Mouse (Mus musculus) neural tube, embryonic 15.5 days (tissue): ENCODE data around the gene Ssc5d. TPM values are rescaled to one million over a fixed set of nuclear protein-coding genes. Genes with fewer than 3 reads are reported as not detected.

Experiments
- ATAC-seq: fragments of 200-750 bp; cut with Nextera tagmentation; 2 replicates; pipeline ENCODE4 v1.8.0; 2017; ENCODE audit warnings: mild to moderate bottlenecking, moderate TSS enrichment, moderate library complexity; ENCODE audit not compliant: low FRiP score
- H3K27ac ChIP-seq: fragments of 300-500 bp; sonication (generic); replicated peaks from 2 replicates; pipeline ENCODE4 v1.5.1; 2015; ENCODE audit warnings: mild to moderate bottlenecking, inconsistent platforms
- H3K27me3 ChIP-seq: fragments of 300-500 bp; sonication (generic); replicated peaks from 2 replicates; pipeline ENCODE4 v1.6.1; 2015; ENCODE audit warnings: inconsistent platforms
- H3K36me3 ChIP-seq: fragments of 300-500 bp; sonication (generic); 2 replicates; pipeline ENCODE4 v1.6.1; 2015; ENCODE audit warnings: inconsistent platforms
- H3K4me1 ChIP-seq: fragments of 300-500 bp; sonication (generic); 2 replicates; pipeline ENCODE4 v1.6.1; 2015; ENCODE audit warnings: inconsistent platforms
- H3K4me2 ChIP-seq: fragments of 300-500 bp; sonication (generic); 2 replicates; pipeline ENCODE4 v1.6.1; 2015; ENCODE audit warnings: inconsistent platforms, mild to moderate bottlenecking, moderate library complexity
- H3K4me3 ChIP-seq: fragments of 300-500 bp; sonication (generic); replicated peaks from 2 replicates; pipeline ENCODE4 v1.5.1; 2015; ENCODE audit warnings: mild to moderate bottlenecking, inconsistent platforms
- H3K9ac ChIP-seq: fragments of 300-500 bp; sonication (generic); replicated peaks from 2 replicates; pipeline ENCODE4 v1.6.1; 2015; ENCODE audit warnings: mild to moderate bottlenecking, inconsistent platforms
- H3K9me3 ChIP-seq: fragments of 300-500 bp; sonication (generic); replicated peaks from 2 replicates; pipeline ENCODE4 v1.6.1; 2016; ENCODE audit warnings: inconsistent platforms
- WGBS: fragments of 180-500 bp; shearing (Covaris S2); methylation state at CpG from one replicate; pipeline ENCODE4 v1.1.7; 2015; ENCODE audit warnings: mixed read lengths; 5-methylcytosine and 5-hydroxymethylcytosine counted together
- polyA plus RNA-seq: library from polyadenylated mRNA; unstranded; fragments of >200 nt; fragmentation: Nextera tagmentation; extraction: Ambion mirVana; gene quantifications from 2 replicates; pipeline ENCODE4 v1.2.1, GENCODE M21; 2015

The Ssc5d gene
- polyA plus RNA-seq, 1 experiment from 2014 or later: 1.00 TPM

DNA sequence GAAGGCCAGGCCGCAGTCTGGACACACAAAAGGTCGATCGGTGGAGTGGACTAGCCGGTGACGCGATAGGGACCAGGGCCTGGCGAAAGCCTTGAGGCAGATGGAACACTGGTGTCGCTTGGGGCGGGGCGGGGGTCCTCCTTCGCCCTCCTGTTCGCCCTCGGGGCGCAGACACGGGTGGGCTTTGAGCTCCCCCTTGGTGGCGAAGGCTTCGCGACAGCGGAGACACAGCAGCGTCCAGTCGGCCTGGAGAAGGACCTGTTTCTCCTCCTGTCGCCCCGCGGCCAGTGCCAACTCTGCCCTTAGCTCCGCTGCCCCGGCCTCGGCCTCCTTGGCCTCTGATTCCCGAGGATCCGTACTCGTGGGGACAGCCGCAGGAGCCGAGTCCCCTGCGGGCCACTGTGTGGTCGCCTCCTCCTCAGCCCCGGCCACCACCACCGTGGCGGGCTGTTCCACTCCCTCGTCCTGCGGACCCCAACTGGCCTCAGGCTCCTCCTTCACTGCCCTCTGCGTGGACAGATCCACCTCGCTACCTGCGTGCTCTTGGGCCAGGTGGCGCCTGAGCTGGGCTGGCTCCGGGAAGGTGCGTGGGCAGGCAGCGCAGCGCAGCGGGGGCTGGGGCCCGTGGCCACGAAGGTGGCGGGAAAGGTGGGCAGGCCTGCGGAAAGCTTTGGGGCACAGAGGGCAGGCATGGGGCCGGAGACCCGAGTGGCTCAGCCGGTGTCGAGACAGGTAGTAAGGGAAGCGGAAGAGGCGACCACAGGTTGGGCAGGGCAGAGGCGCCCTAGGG, 68.6 kb downstream of the Ssc5d start:
- peaks cover 41% of the 10 kb centered on the region for H3K4me1 ChIP-seq
- H3K4me2 ChIP-seq: peak overlapping the region; percentile 77
- peak overlapping the region; percentile 73 for H3K4me3 ChIP-seq
- 46% methylated on average over 59 of the region's 59 CpGs for WGBS
- H3K27ac ChIP-seq: no peak overlapping the region
- peaks cover 31% of the 10 kb centered on the region for H3K36me3 ChIP-seq
- H3K27me3 ChIP-seq: no peaks in the 10 kb centered on the region; the same call in 1 of the 2 replicates
- H3K9ac ChIP-seq: peak overlapping the region; percentile 81; the same call in 1 of the 2 replicates
- no peaks in the 10 kb centered on the region for H3K9me3 ChIP-seq
- no peak for ATAC-seq

Other genes starting within 250 kb of the Ssc5d start
- 156 and 173 TPM in 2 replicates for gene Hspbp1, start 240.7 kb upstream of the Ssc5d start, polyA plus RNA-seq
- 6.5 and 6.8 TPM in 2 replicates for gene Brsk1, start 235.2 kb upstream of the Ssc5d start, polyA plus RNA-seq
- gene Tmem150b, start 200.5 kb upstream of the Ssc5d start, polyA plus RNA-seq: 0.13 and 0.14 TPM in 2 replicates
- 56.9 and 58.2 TPM in 2 replicates for gene Kmt5c, start 185.7 kb upstream of the Ssc5d start, polyA plus RNA-seq
- gene Cox6b2, start 172.7 kb upstream of the Ssc5d start, polyA plus RNA-seq: 26.3 and 38.6 TPM in 2 replicates
- gene Fam71e2, start 154.5 kb upstream of the Ssc5d start, polyA plus RNA-seq: not detected in 2 replicates
- 0.90 and 1.0 TPM in 2 replicates for gene Il11, start 142.9 kb upstream of the Ssc5d start, polyA plus RNA-seq
- not detected in 2 replicates for gene Tmem190, start 142.8 kb upstream of the Ssc5d start, polyA plus RNA-seq
- 6.8 and 9.9 TPM in 2 replicates for gene Tmem238, start 136.1 kb upstream of the Ssc5d start, polyA plus RNA-seq
- gene Rpl28, start 132.9 kb upstream of the Ssc5d start, polyA plus RNA-seq: 224 and 255 TPM in 2 replicates
- gene Ube2s, start 113.2 kb upstream of the Ssc5d start, polyA plus RNA-seq: 252 and 275 TPM in 2 replicates
- gene Shisa7, start 81.1 kb upstream of the Ssc5d start, polyA plus RNA-seq: 10.6 and 11.3 TPM in 2 replicates
- gene Isoc2b, start 55.5 kb upstream of the Ssc5d start, polyA plus RNA-seq: 3.7 and 5.9 TPM in 2 replicates
- 0.51 and 0.79 TPM in 2 replicates for gene Isoc2a, start 48.6 kb upstream of the Ssc5d start, polyA plus RNA-seq
- gene Gm36210, start 19.3 kb upstream of the Ssc5d start, polyA plus RNA-seq: 0.23 and 0.37 TPM in 2 replicates
- gene Zfp628, start 10.6 kb upstream of the Ssc5d start, polyA plus RNA-seq: 3.1 and 4.0 TPM in 2 replicates
- gene Nat14, start 3.8 kb upstream of the Ssc5d start, polyA plus RNA-seq: 30.8 and 36.3 TPM in 2 replicates
- gene Sbk2, start 38.6 kb downstream of the Ssc5d start, polyA plus RNA-seq: 0.14 TPM in 1 of 2 replicates, not detected in the other
- gene Sbk3, start 45.4 kb downstream of the Ssc5d start, polyA plus RNA-seq: 0.32 and 0.35 TPM in 2 replicates
- gene Zfp579, start 70.4 kb downstream of the Ssc5d start, polyA plus RNA-seq: 49.6 and 57.0 TPM in 2 replicates
- gene Zfp524, start 88.6 kb downstream of the Ssc5d start, polyA plus RNA-seq: 7.3 and 9.9 TPM in 2 replicates
- gene Fiz1, start 88.9 kb downstream of the Ssc5d start, polyA plus RNA-seq: 37.0 TPM in 2 replicates
- 0.15 and 1.4 TPM in 2 replicates for gene Gm44973, start 89.7 kb downstream of the Ssc5d start, polyA plus RNA-seq
- 6.4 and 7.0 TPM in 2 replicates for gene Zfp865, start 94.6 kb downstream of the Ssc5d start, polyA plus RNA-seq
- gene Ccdc106, start 94.8 kb downstream of the Ssc5d start, polyA plus RNA-seq: 60.0 and 75.7 TPM in 2 replicates
- not detected in 2 replicates for gene 4632433K11Rik, start 108.3 kb downstream of the Ssc5d start, polyA plus RNA-seq
- gene Zfp784, start 112.7 kb downstream of the Ssc5d start, polyA plus RNA-seq: 7.7 and 9.0 TPM in 2 replicates
- 90.7 and 101 TPM in 2 replicates for gene Zfp580, start 125.8 kb downstream of the Ssc5d start, polyA plus RNA-seq
- gene U2af2, start 136.4 kb downstream of the Ssc5d start, polyA plus RNA-seq: 94.2 and 105 TPM in 2 replicates
- 92.5 and 105 TPM in 2 replicates for gene Epn1, start 154.4 kb downstream of the Ssc5d start, polyA plus RNA-seq
- not detected in 2 replicates for gene Rfpl4, start 191.2 kb downstream of the Ssc5d start, polyA plus RNA-seq
- 0.47 and 0.60 TPM in 2 replicates for gene Rasl2-9, start 200.2 kb downstream of the Ssc5d start, polyA plus RNA-seq
- 0.05 and 0.13 TPM in 2 replicates for gene Vmn1r55, start 223.9 kb downstream of the Ssc5d start, polyA plus RNA-seq